Mouse (Mus musculus) hindlimb bud, embryonic 11.5 days (tissue): ENCODE measurements around the gene Baz1a.
"Not testable (repeated sequence)": the region's sequence is repeated elsewhere in the genome, so short reads cannot be mapped to it uniquely, and the experiment has no call there.

Source experiments
- DNase-seq: peaks from one replicate; pipeline ENCODE4 v3.0.0-alpha.2; 2012; ENCODE audit warnings: low read depth, low spot score; ENCODE audit errors: extremely low spot score

Gene Baz1a

GRCm38 (mm10) chr12:54982935-54983715, 31.0 kb downstream of the Baz1a start:
- DNase-seq: no peak

GRCm38 (mm10) chr12:54981962-54982361, 32.2 kb downstream of the Baz1a start:
- no peak for DNase-seq

- DNase-seq: no peak
Measured at GRCm38 (mm10) chr12:54980939-54981338, 33.2 kb downstream of the Baz1a start.

GRCm38 (mm10) chr12:54980532-54980931, 33.6 kb downstream of the Baz1a start:
- no peak for DNase-seq

- DNase-seq: no peak
Measured at GRCm38 (mm10) chr12:54969033-54969432, 45.1 kb downstream of the Baz1a start.

GRCm38 (mm10) chr12:54965532-54966160, 48.5 kb downstream of the Baz1a start:
- no peak for DNase-seq

- DNase-seq: no peak
Measured at GRCm38 (mm10) chr12:54959569-54959968, 54.6 kb downstream of the Baz1a start.

- DNase-seq: no peak
Measured at GRCm38 (mm10) chr12:54956974-54957373, 57.2 kb downstream of the Baz1a start.

- no peak for DNase-seq
Measured at GRCm38 (mm10) chr12:54956457-54956856, 57.7 kb downstream of the Baz1a start.

- no peak for DNase-seq
Measured at GRCm38 (mm10) chr12:54946116-54946515, 68.0 kb downstream of the Baz1a start.

- DNase-seq: not testable (repeated sequence)
Measured at GRCm38 (mm10) chr12:54942586-54943157, 71.5 kb downstream of the Baz1a start.

- DNase-seq: not testable (repeated sequence)
Measured at GRCm38 (mm10) chr12:54937581-54938343, 76.4 kb downstream of the Baz1a start.

GRCm38 (mm10) chr12:54910387-54910786, 103.8 kb downstream of the Baz1a start:
- no peak for DNase-seq

GRCm38 (mm10) chr12:54892559-54892958, 121.6 kb downstream of the Baz1a start:
- DNase-seq: not testable (repeated sequence)

- DNase-seq: no peak
Measured at GRCm38 (mm10) chr12:54890426-54890825, 123.7 kb downstream of the Baz1a start.

GRCm38 (mm10) chr12:54887580-54888127, 126.5 kb downstream of the Baz1a start:
- DNase-seq: no peak

GRCm38 (mm10) chr12:54879630-54880029, 134.5 kb downstream of the Baz1a start:
- no peak for DNase-seq

- DNase-seq: no peak
Measured at GRCm38 (mm10) chr12:54879211-54879610, 134.9 kb downstream of the Baz1a start.

GRCm38 (mm10) chr12:54877875-54878274, 136.3 kb downstream of the Baz1a start:
- no peak for DNase-seq

- DNase-seq: no peak
Measured at GRCm38 (mm10) chr12:54876879-54877278, 137.3 kb downstream of the Baz1a start.

- DNase-seq: no peak
Measured at GRCm38 (mm10) chr12:54874711-54875110, 139.4 kb downstream of the Baz1a start.
